Mouse (Mus musculus) natural killer cell, adult 2 months (primary cell): ENCODE data around the gene Ppp1r26.

Experiments
- DNase-seq, 2 experiments: peaks; one replicate each; pipeline ENCODE4 v3.0.0; 2022; ENCODE audit warnings: low spot score in 2 of 2

Ppp1r26 gene

GRCm38 (mm10) chr2:28497561-28497960, 51.0 kb downstream of the Ppp1r26 start:
- DNase-seq, result no peak

- no peak for DNase-seq
These were observed 51.8 kb downstream of the Ppp1r26 start for GRCm38 (mm10) chr2:28498431-28498830.

- DNase-seq, result no peak
These were observed 56.4 kb downstream of the Ppp1r26 start for GRCm38 (mm10) chr2:28502987-28503386.

- no peak for DNase-seq
These were observed 58.1 kb downstream of the Ppp1r26 start for GRCm38 (mm10) chr2:28504676-28505075.
